Mouse (Mus musculus): ENCODE measurements at regions not wholly inside any gene's neighbourhood (a gene's known extent, or its start where the extent isn't known, plus 50 kb on each side); places are given as distances from the start of the nearest gene placed in this dataset.

DNA sequence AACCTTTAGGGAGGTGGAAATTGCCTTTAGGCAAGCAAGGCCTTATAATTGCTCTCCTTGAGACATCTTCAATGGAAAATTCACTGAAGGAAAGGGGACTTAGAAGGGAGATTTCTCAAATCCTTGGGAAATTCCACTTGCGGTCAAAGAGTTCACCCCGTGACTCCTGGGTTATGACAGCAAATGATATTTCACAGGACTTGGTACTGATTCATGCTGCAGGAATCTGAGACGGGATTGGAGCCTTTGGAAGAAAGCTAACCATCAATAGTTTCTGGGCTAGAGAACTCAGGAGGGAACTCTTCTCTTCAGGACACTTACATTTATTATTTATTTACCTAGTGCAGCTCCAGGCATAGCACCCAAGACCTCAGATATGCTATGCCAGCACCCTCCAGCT is 52.8 kb upstream of the Cxcl5 start:
- no peak for DNase-seq

DNA sequence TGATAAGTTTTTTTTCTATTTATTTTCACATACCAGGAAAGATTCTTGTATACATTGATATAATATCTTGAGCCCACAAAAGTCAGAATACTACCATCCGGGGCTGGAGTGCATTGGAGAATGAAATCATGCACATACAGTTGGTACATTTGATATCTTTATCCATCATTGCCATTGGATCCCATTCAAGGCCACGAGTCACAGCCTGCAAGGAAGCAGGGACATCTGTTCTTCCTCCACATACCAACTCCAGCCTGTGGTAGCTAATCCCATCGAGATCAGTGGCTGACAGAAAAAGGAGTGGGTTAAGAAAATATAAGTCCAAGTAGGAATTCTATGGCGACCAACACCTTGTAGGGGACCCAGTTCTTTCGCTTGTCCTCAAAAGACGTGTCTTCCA is 55.5 kb upstream of the Cxcl5 start:
- peak; percentile 36 to 57 for DNase-seq

DNA sequence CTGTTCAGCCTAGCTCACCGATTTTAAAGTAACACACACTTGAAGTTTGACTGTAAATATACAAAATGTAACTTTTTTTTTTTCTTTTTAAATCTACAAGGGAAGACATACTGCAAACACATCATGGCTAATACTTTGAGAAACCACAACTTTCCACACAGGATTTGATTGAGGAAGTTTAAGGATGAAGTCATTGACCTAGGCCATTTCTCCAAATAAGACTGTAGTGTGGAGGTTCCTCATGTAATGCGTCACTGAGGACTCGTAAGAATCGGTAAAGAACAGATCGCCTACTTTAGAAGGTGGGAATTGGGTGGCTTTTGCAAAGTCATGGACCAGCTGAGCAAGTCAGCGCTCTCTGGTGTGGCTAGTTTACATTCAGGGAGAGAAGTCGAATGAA is 59.0 kb upstream of the Cxcl5 start:
- DNase-seq = no peak

DNA sequence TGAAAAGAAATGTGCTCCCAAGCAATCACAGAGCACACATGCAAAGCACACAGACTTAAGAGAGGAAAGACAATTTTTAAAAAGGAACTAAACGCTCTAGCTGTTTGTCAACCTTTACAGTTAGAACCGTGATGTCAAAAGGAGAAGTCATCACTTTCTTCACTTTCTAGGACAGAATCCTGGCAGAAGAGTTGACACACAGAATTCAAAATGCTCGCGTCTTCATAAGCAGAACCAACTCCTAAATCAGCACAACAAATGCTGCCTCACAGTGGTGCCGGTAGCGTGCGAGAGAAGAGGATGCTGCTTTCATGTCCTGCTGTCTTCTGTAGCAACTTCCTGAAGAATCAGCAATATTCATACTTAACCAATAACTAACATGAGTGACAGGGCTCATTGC is 55.6 kb upstream of the Rassf6 start:
- DNase-seq = no peak

DNA sequence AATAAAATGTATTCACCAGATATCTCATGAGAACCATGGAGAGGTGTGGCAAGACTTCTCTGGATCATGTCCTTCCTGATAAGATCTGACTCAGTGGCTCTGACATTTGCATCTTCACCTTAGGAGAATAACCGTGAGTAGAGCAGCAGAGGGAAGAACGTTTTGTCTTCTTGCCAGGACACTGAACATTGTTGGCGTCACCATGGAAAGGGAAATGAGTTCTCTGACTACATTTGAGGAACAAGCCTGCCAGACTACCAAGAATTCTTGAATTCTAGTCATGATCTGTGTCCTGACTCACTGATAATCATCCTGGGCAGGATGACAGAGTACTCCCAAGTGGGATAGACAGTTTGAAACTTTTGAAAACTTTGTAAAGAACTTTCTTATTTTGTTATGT is 54.0 kb upstream of the Rassf6 start:
- DNase-seq = no peak

DNA sequence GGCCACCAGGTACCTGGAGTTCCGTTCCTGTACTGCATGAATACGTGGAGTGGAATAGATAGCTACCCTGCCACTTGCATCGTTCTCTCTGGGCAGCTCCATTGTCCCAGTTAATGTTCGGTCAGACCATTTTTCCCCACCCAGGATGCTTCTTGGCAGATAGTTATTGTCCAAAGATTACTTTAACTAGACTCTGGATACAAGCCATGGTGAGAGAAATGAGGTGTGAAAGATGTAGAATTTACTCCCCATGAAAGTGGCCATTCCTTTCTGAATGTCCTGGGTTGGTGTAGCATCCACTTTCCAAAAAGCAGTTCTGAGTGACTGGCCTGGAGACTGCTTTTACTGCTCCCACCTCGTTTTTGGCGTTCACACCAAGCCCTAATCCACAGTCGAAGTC is 50.3 kb upstream of the Rassf6 start:
- no peak for DNase-seq
